In genomic region chr7:38077189-38077588, GRCm38 (mm10) we compare ENCODE assay signal across 26 mouse cellular contexts. TPM values are rescaled to one million over a fixed set of nuclear protein-coding genes. Genes with fewer than 3 reads are reported as not detected.
A peak's percentile ranks its signal among the peaks of the same experiment; 100 is the strongest.
DNase-seq lines count a peak whose midpoint lies in the region; ATAC-seq and TF ChIP-seq lines count a peak whose summit lies in the region.
"Had no signal": no experiment of that assay in that cellular context is flagged by ENCODE, and none has a peak within 500 bp of the region (broad histone marks: within the 10 kb centered on the region; RNA-seq: fewer than 3 reads in every experiment).

No protein-coding gene starts in this region.

- H3K4me2 ChIP-seq in intestine, embryonic 15.5 days (replicated peaks): no peak overlapping the region
- no peak overlapping the region for H3K4me2 ChIP-seq in midbrain, embryonic 11.5 days
- H3K4me2 ChIP-seq: embryonic facial prominence, embryonic 12.5 days; heart, embryonic 11.5 days; midbrain, embryonic 15.5 days had no signal

- no peak for TF ChIP-seq POLR2A in MEL (IDR thresholded peaks at IDR 0.05; ENCODE audit: control insufficient read depth in 1 of 2, insufficient read depth in 1 of 2, low read depth in 1 of 2, low read length in 2 of 2, poor library complexity in 1 of 2)

- TF ChIP-seq RAD21 in MEL (IDR thresholded peaks at IDR 0.05; ENCODE audit: low read depth, low read length): no peak

- H3K9ac ChIP-seq in MEL (ENCODE audit: control insufficient read depth, low read depth, low read length, poor library complexity, severe bottlenecking): no peak overlapping the region
- no peak overlapping the region for H3K9ac ChIP-seq in intestine, embryonic 15.5 days
- H3K9ac ChIP-seq in midbrain, embryonic 11.5 days (ENCODE audit: low read length): no peak overlapping the region
- H3K9ac ChIP-seq: embryonic facial prominence, embryonic 12.5 days; midbrain, embryonic 15.5 days had no signal

- DNase-seq in 3T3-L1 (ENCODE audit: low read depth, low spot score): peak; percentile 79
- peak; percentile 38 for DNase-seq in MEL (ENCODE audit: low read depth, low spot score)
- DNase-seq in yolk sac, embryonic 10.5 days (ENCODE audit: low spot score): no peak
- no peak for DNase-seq in natural killer cell, adult 2 months (ENCODE audit: low spot score in 2 of 2)
- no peak for DNase-seq in midbrain, embryonic 11.5 days (ENCODE audit: low spot score, missing footprints)
- DNase-seq: adrenal gland, postnatal 25 days; cerebellum, postnatal 14 days; gastrocnemius, postnatal 10 days; heart, adult 11 months; kidney, adult 9 months; kidney, postnatal 25 days; liver; lung, adult 2 months; right cerebral cortex, adult 18-20 months; right cerebral cortex, postnatal 4 days; thymus, postnatal 14 days had no signal

- 40% methylated on average over 7 of the region's 7 CpGs for WGBS in intestine, embryonic 15.5 days
- 80% methylated on average over 7 of the region's 7 CpGs for WGBS in midbrain, embryonic 11.5 days

- TF ChIP-seq EP300 in MEL (IDR thresholded peaks at IDR 0.05; ENCODE audit: low read depth in 1 of 2, low read length in 2 of 2): peak; percentile 21 to 65; a peak in 3 of 4 replicates

- no peaks in the 10 kb centered on the region for H3K9me3 ChIP-seq in MEL (replicated peaks; ENCODE audit: insufficient read depth, low read length)
- H3K9me3 ChIP-seq in intestine, embryonic 15.5 days: no peaks in the 10 kb centered on the region
- H3K9me3 ChIP-seq in midbrain, embryonic 11.5 days (ENCODE audit: control insufficient read depth, low read length): no peaks in the 10 kb centered on the region
- H3K9me3 ChIP-seq: embryonic facial prominence, embryonic 12.5 days; limb, embryonic 10.5 days; midbrain, embryonic 15.5 days had no signal

- peaks cover 0 to 4% of the 10 kb centered on the region in 2 experiments; a peak in 1 of 4 replicates for H3K4me1 ChIP-seq in MEL (ENCODE audit: control insufficient read depth in 1 of 2, insufficient read depth in 2 of 2, low read length in 2 of 2)
- H3K4me1 ChIP-seq in intestine, embryonic 15.5 days (replicated peaks): no peaks in the 10 kb centered on the region
- H3K4me1 ChIP-seq in midbrain, embryonic 11.5 days (ENCODE audit: control insufficient read depth, insufficient read depth, low read length): peaks cover 6% of the 10 kb centered on the region

- ATAC-seq in activated CD4-positive, CD25-positive, alpha-beta regulatory T cell, adult 4 months: peak; percentile 40
- peak; percentile 50; the same call in 1 of the 2 replicates for ATAC-seq in intestine, embryonic 15.5 days
- ATAC-seq in midbrain, embryonic 11.5 days (ENCODE audit: low FRiP score): no peak
- ATAC-seq: forebrain, embryonic 14.5 days; hindbrain, embryonic 16.5 days; midbrain, embryonic 15.5 days had no signal

- peaks cover 0 to 3% of the 10 kb centered on the region in 2 experiments; a peak in 2 of 4 replicates for H3K36me3 ChIP-seq in MEL (ENCODE audit: control insufficient read depth in 1 of 2, insufficient read depth in 2 of 2, low read length in 2 of 2)
- no peaks in the 10 kb centered on the region for H3K36me3 ChIP-seq in intestine, embryonic 15.5 days
- no peaks in the 10 kb centered on the region for H3K36me3 ChIP-seq in midbrain, embryonic 11.5 days (ENCODE audit: control insufficient read depth, insufficient read depth, low read length)
- H3K36me3 ChIP-seq: embryonic facial prominence, embryonic 12.5 days; limb, embryonic 10.5 days; midbrain, embryonic 15.5 days had no signal

- no peak overlapping the region for H3K4me3 ChIP-seq in MEL (ENCODE audit: control insufficient read depth in 1 of 2, insufficient read depth in 1 of 2, low read depth in 2 of 2, low read length in 2 of 2)
- no peak overlapping the region for H3K4me3 ChIP-seq in intestine, embryonic 15.5 days (replicated peaks)
- no peak overlapping the region for H3K4me3 ChIP-seq in midbrain, embryonic 11.5 days (ENCODE audit: low read depth, low read length)
- H3K4me3 ChIP-seq: embryonic facial prominence, embryonic 12.5 days; erythroblast, embryonic 14.5 days; layer of hippocampus, adult 2 months; limb, embryonic 10.5 days; midbrain, embryonic 15.5 days had no signal

- no peaks in the 10 kb centered on the region for H3K27me3 ChIP-seq in MEL (ENCODE audit: control insufficient read depth in 1 of 2, insufficient read depth in 2 of 2, low read length in 2 of 2)
- no peaks in the 10 kb centered on the region for H3K27me3 ChIP-seq in intestine, embryonic 15.5 days (replicated peaks)
- no peaks in the 10 kb centered on the region for H3K27me3 ChIP-seq in midbrain, embryonic 11.5 days (ENCODE audit: control insufficient read depth, insufficient read depth, low read length)
- H3K27me3 ChIP-seq: embryonic facial prominence, embryonic 12.5 days; midbrain, embryonic 15.5 days had no signal

- no peaks in the 10 kb centered on the region for H3K79me2 ChIP-seq in MEL (ENCODE audit: control insufficient read depth, insufficient read depth, low read length, poor library complexity)

- peak overlapping the region; percentile 19; the same call in 1 of the 2 replicates for H3K27ac ChIP-seq in MEL (ENCODE audit: control insufficient read depth, low read depth, low read length)
- no peak overlapping the region for H3K27ac ChIP-seq in intestine, embryonic 15.5 days
- no peak overlapping the region for H3K27ac ChIP-seq in midbrain, embryonic 11.5 days (ENCODE audit: low read depth, low read length)
- H3K27ac ChIP-seq: embryonic facial prominence, embryonic 12.5 days; layer of hippocampus, adult 2 months; limb, embryonic 10.5 days; midbrain, embryonic 15.5 days had no signal

- TF ChIP-seq CTCF in MEL (IDR thresholded peaks at IDR 0.05 in 2 of 3, conservative IDR thresholded peaks at IDR 0.05 in 1 of 3; ENCODE audit: control insufficient read depth in 1 of 3, insufficient read depth in 1 of 3, low read depth in 2 of 3, low read length in 3 of 3, poor library complexity in 1 of 3, severe bottlenecking in 1 of 3): no peak

TF ChIP-seq in MEL, 35 proteins besides CTCF, POLR2A, EP300 and RAD21:
- peak; percentile 63 for TF ChIP-seq MYB (IDR thresholded peaks at IDR 0.05; ENCODE audit: low read depth, low read length)
- 0 out of 2 replicates have a peak, but pooled peaks have one; percentile 20 for TF ChIP-seq GATA1 (IDR thresholded peaks at IDR 0.05; ENCODE audit: low read depth, low read length)
- no peak for TF ChIP-seq E2F4 (IDR thresholded peaks at IDR 0.05; ENCODE audit: borderline replicate concordance, low read depth, low read length)
- TF ChIP-seq MAZ (IDR thresholded peaks at IDR 0.05; ENCODE audit: low read depth, low read length): no peak

RNA-seq across cellular contexts. Expression of gene Ccne1, which starts 30.1 kb away (rescaled TPM):
- total RNA-seq in MEL (2012; rRNA removed): 48.5 and 53.1 TPM in 2 replicates
- 100 to 1,000 TPM in 1 of 2 experiments, 10 to 100 TPM in 1; 78.0 to 321 TPM for polyA plus RNA-seq in MEL (2012; ENCODE audit: insufficient read depth in 1 of 2, insufficient read length in 2 of 2, low read depth in 1 of 2, low replicate concordance in 2 of 2, missing spikeins in 1 of 2)
- polyA plus RNA-seq in activated CD4-positive, CD25-positive, alpha-beta regulatory T cell, adult 4 months (2017; shearing (Covaris generic)): 1 to 10 TPM; 4.4 to 8.1 TPM
- 57.2 and 59.4 TPM in 2 replicates for polyA plus RNA-seq in intestine, embryonic 15.5 days (2015; fragmentation: Nextera tagmentation; extraction: Ambion mirVana)
- polyA plus RNA-seq in midbrain, embryonic 11.5 days (2014; fragmentation: Nextera tagmentation; extraction: Ambion mirVana): 55.1 and 55.6 TPM in 2 replicates

RNA-seq across cellular contexts. Expression of gene Uri1, which starts 53.8 kb away (rescaled TPM):
- total RNA-seq in MEL (2012; rRNA removed): 28.4 and 29.2 TPM in 2 replicates
- polyA plus RNA-seq in MEL (2012; ENCODE audit: insufficient read depth in 1 of 2, insufficient read length in 2 of 2, low read depth in 1 of 2, low replicate concordance in 2 of 2, missing spikeins in 1 of 2): 10 to 100 TPM in 1 of 2 experiments, not detected in 1; 36.0 TPM
- polyA plus RNA-seq in activated CD4-positive, CD25-positive, alpha-beta regulatory T cell, adult 4 months (2017; shearing (Covaris generic)): 10 to 100 TPM; 12.3 to 21.5 TPM
- polyA plus RNA-seq in intestine, embryonic 15.5 days (2015; fragmentation: Nextera tagmentation; extraction: Ambion mirVana): 41.4 and 47.2 TPM in 2 replicates
- polyA plus RNA-seq in midbrain, embryonic 11.5 days (2014; fragmentation: Nextera tagmentation; extraction: Ambion mirVana): 47.9 and 50.6 TPM in 2 replicates

Comparison
In these comparisons a context has a peak if more than half of its experiments do, and no peak if none do; other contexts are left out.
1. DNase-seq: peak in 3T3-L1 (single experiment) and MEL (single experiment); none in yolk sac, embryonic 10.5 days (single experiment), natural killer cell, adult 2 months (0 of 2) and midbrain, embryonic 11.5 days (single experiment).